Mouse (Mus musculus) liver, embryonic 14.5 days (tissue): ENCODE results near the gene Fxr1.

Experiments used
- CTCF ChIP-seq: IDR thresholded peaks from 2 replicates; pipeline ENCODE4 v1.5.1; 2016; ENCODE audit warnings: antibody characterized with exemption, low read depth, control low read depth
- EP300 ChIP-seq: IDR thresholded peaks from 2 replicates; pipeline ENCODE4 v1.6.1; 2016; ENCODE audit warnings: antibody characterized with exemption, low read depth

DNA sequence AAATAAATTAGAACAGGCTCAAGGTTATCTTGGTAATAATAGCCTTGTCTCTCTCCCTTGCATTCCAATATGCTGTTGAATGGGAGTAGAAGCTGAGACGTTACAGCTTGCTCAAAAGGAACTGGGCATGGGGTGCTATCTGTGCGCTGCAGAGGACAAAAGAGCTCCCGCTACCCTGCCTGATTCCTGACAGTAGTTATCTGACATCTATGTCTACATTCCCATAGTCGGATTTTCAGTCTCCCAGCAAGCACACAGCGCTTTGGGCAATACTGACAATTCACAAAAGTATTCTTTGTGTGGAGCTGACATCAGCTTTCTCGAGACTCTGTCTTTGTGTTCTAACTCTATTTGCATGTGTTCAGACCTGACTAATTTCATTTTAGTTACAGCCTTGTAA, 96.1 kb downstream of the Fxr1 start:
- TF ChIP-seq EP300 (no peak), CTCF (no peak)
